Mouse (Mus musculus): ENCODE measurements around the gene Tmc6.

The Tmc6 gene

GRCm38 (mm10) chr11:117780199-117780515, 1.8 kb downstream of the Tmc6 start:
- DNase-seq = no peak

- DNase-seq = peak; percentile 86
Observed at GRCm38 (mm10) chr11:117779434-117780198, 2.4 kb downstream of the Tmc6 start.

GRCm38 (mm10) chr11:117778851-117779433, 3.1 kb downstream of the Tmc6 start:
- DNase-seq = no peak

DNA sequence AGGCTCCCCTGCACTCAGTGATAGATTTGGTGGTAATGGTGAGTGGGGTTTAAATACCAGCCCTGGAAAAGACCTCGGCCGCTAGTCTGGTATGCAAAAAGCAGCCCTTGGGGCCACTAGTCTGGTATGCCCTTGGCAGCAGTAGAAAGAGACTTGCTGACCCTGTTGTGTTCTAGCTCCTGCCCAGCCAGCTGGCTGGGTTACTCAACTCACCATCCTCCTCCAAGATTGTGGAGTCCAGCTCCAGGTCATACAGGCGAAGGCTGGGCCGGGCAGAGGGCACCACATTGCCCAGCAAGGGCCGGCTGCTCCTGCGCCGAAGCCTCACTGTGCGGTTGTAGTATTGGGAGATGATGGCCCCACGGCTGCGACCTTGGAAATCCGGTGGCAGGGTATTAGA, 4.0 kb downstream of the Tmc6 start:
- DNase-seq = no peak

GRCm38 (mm10) chr11:117777111-117777510, 4.9 kb downstream of the Tmc6 start:
- DNase-seq = no peak

DNA sequence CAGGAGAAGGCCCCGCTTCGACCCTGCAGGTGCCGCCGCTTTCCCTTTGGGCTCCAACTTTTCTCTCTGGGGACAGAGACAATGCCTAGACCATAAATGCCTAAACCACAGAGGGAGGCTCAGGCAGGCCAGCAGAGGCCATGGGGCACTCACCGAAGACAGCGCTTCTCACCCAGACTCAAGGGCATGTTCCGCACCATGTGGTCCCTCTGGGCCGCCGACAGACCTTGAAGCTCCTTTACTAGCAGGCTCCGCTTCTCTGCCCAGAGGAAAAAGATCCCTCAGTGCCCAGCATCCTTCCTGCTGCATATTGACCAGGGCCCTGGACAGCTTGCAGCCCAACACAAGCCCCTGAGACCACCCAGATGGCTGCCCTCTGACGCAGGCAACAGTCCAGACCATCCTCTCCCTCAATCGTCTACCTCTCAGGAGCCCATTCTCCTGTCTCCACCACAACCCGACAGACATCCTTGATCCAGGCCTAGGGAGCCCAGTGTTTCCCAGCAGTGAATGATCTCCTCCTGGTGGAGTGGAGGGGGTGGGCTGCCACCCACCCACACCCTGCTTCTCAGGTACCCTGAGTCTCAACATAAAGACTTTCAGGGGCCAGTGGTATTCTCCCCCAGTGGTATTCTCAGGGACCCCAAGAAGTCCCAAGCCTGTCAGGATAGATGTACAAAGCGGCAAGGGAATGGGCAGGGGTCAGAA, 5.8 kb downstream of the Tmc6 start:
- DNase-seq = no peak

GRCm38 (mm10) chr11:117775540-117775939, 6.5 kb downstream of the Tmc6 start:
- DNase-seq = no peak

DNA sequence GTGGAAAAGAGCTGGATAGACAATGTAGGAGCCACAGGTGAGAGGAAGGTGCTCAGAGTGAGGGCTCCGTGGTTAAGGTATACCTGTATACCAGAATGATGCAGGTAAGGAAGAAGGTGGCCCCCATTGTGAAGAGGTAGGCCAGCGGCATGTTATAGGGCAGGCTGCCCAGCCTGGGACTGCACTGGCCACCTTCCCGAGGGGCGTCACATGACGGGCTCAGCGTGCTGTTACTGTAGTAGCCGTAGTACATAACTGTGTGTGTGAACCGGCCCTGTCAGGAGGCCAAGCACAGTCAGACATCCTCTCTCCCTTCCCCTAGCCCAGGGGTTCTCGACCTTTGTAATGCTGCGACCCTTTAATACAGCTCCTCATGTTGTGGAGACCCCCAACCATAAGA, 7.1 kb downstream of the Tmc6 start:
- DNase-seq = no peak

GRCm38 (mm10) chr11:117772352-117772751, 9.6 kb downstream of the Tmc6 start:
- DNase-seq = no peak

DNA sequence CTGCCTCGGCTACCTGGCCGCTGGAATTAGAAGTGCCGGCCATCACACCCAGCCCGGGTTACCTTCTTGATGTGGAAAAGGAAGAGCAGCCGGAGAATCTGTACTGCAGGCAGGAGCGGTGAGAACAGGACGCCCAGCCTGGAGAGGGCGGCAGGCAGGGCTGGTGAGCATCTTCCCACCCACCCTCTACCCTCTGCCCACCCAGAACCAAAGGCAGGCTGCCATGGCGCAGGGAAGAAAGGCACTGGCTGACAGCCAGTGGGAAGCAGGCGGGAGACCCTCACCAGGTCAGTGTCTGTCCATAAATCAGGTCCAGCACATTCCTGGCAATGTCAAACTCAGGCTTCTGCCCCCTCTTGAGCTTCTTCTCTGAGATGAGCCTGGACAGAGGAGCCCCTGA, 11.6 kb downstream of the Tmc6 start:
- DNase-seq = no peak

DNA sequence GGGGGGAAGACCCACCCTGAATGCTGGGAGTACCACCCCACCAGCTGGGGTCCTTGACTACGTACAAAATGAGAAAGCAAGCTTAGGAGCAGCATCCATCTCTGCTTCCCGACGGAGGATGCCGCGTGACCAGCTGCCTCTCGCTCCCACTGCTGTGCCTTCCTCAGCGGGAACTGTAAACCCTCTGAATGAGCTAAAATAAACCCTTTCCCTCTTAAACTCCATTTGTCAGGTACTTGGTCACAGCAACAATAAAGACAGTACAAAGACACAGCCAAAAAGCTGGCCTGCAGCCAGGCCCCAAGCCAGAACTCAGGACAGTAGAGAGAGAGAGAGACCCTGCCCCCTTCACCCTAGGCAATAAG, 12.3 kb downstream of the Tmc6 start:
- peak; percentile 7 for DNase-seq

DNA sequence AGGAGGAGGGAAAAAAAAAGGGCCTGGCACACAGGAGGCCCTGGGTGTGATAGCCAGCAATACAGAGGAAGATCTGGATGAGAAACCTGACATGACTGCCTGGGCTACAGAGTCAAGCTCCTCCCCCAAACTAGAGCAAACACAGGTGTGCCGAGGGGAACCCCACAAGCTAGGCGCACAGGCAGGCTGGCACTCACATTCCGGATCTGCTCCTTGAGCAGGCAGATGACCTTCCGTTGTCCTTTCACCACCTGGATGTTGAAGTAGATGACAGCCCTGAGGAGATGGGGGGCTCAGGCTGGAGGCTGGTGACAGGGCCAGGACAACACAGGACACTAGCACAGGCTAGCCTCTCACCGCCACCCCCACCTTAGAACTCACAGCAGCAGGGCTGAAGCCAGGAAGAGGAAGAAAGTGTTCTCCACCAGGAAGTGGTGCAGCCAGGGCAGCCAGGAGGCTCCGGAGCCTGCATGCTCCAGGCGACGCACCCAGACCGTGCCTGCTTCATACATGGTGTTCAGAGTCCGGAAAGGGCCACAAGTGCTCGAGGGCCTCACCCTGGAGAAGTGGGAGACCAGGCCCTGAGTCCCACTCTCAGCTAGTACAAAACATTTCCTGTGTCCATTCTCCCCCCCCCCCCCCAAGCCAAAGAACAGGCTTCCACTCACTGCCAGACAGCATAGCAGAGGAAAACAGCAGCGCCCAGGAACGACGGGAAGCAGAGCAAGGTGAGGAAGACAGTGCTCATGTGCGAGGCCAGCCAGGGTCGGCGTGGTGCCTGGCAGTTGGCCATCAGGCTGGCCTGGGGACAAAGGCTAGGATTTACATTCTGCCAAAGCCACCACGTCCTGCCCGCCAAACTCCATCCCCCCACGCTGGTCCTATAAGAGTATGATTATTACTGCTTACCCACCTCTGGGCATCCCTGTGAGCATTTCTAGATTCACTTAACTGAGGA, 13.0 kb downstream of the Tmc6 start:
- no peak for DNase-seq

GRCm38 (mm10) chr11:117766275-117766674, 15.7 kb downstream of the Tmc6 start:
- DNase-seq = no peak

- DNase-seq = no peak
Observed at GRCm38 (mm10) chr11:117765361-117765760, 16.6 kb downstream of the Tmc6 start.

- DNase-seq = no peak
Observed at GRCm38 (mm10) chr11:117764319-117764718, 17.7 kb downstream of the Tmc6 start.

DNA sequence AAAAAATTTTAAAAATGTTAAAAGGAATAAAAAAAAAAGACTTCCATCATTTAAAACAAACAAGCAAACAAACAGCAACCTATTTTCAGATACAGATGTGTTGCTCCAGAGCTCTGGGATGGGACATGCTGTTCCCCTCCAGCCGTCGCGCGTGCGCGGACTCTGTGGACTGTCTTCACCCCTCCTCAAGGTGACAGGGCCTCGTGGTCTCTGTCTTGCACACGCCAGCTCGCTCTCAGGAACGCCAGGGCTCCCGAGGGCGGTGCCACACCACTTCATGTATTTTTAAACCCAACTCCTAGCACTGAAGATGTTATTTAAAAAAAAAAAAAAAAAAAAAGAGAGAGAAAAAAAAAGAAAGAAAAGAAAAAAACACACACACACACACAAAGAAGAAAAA, 19.8 kb downstream of the Tmc6 start:
- DNase-seq = no peak

GRCm38 (mm10) chr11:117761801-117762200, 20.2 kb downstream of the Tmc6 start:
- DNase-seq = no peak

DNA sequence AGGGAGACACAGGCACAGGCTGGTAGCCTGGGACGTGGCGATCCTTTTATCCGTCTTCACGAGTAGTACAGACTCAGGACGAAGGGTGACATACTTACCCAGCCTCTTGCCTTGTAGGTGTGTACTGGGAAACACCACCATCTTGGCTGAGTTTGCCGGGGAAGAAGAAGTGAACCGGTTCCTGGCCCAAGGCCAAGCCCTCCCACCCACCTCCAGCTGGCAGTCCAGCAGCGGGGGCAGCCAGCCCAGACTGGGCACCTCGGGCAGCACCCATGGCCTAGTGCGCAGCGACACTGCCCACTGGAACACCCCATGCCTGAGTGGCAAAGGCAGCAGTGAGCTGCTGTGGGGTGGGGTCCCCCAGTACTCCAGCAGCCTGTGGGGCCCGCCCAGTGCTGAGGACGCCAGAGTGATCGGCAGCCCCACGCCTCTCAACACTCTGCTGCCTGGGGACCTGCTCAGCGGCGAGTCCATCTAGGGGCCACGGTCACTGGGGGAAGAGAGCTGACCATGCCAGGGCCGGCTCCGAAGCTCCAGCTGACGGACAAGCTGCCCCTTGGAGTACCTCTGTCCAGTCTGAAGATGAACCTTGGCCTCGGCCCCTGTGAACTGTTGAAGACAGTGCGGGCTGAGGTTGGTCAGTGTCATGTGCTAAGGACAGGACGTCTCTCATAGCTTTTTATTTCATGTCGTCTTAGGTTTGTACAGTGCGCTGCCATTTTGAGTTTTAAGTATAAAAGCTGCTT, 21.5 kb downstream of the Tmc6 start:
- DNase-seq = no peak

DNA sequence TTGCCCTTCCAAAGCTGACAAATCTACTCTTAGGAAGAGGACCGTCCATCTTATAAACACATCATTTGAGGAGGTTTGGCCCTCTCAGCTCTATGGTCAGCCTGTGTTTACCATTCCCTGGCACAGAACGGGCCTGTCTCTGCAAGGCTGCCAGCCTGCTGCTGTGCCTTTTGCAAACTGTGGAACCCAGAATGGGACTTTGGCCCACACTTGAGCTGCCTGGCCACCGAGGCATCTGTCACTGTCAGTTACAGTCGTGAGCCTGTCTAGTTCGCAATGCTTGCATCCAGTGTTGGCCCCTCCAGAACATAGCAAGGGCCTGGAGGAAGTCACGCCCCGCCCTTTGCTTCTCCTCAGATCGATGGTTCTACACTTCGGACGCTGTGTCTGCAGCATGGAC, 22.7 kb downstream of the Tmc6 start:
- no peak for DNase-seq

GRCm38 (mm10) chr11:117755891-117756290, 26.1 kb downstream of the Tmc6 start:
- DNase-seq = no peak

GRCm38 (mm10) chr11:117751544-117751943, 30.5 kb downstream of the Tmc6 start:
- no peak for DNase-seq

DNA sequence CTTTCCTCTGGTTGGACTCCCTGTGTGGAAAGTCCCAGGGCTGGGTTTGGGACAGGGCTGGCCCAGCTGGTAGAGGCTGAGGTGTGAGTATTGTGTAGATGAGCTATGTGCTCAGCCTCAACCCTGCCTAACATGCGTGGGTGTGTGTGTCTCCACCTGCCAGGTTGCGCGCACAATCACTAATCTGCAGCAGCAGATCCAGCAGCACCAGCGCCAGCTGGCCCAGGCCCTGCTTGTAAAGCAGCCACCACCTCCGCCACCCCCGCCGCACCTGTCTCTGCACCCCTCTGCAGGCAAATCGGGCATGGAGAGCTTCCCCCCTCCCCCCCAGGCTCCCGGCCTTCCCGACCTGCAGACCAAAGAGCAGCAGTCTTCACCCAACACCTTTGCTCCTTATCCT, 32.6 kb downstream of the Tmc6 start:
- no peak for DNase-seq

DNA sequence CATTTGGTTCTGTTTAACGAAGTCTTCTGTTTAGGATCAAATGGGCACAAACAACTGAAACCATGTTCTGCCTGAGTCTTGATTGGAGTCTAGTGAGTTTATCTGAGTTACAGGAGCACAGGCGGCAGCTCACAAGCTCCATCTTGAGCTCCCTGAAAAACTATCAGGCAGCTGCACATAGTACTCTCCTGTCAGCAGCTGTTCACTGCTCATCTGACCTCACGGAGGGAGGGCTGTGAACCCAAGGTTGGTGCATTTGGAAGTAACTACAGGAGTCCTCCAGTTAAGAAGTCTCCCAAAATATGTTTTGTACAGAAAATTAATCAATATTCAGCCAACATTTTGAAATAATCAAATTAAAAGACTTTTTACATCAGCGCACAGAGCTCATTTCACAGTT, 33.4 kb downstream of the Tmc6 start:
- no peak for DNase-seq

All from retina, postnatal 1 day (tissue).